Mouse (Mus musculus): ENCODE measurements around the gene Acta1. TPM values are rescaled to one million over a fixed set of nuclear protein-coding genes. Genes with fewer than 3 reads are reported as not detected.

Acta1 gene
- polyA plus RNA-seq, 1 experiment from 2014 or later = 241 TPM

- ATAC-seq (ENCODE audit: insufficient number of reproducible peaks, insufficient read depth, low FRiP score, low read depth) = no peak
- H3K4me1 ChIP-seq (ENCODE audit: control insufficient read depth in 2 of 2, insufficient read depth in 2 of 2, low read length in 2 of 2) = peaks cover 9 to 15% of the 10 kb centered on the region in 2 experiments
- WGBS = 41% methylated on average over 4 of the region's 4 CpGs
- H3K36me3 ChIP-seq (ENCODE audit: control insufficient read depth, insufficient read depth, low read length) = no peaks in the 10 kb centered on the region
- no peak overlapping the region for H3K27ac ChIP-seq (replicated peaks in 1 of 2; ENCODE audit: control insufficient read depth in 1 of 2, insufficient read depth in 1 of 2, low read depth in 2 of 2, low read length in 2 of 2)
- H3K27me3 ChIP-seq (ENCODE audit: control insufficient read depth, insufficient read depth, low read length) = no peaks in the 10 kb centered on the region
- H3K9me3 ChIP-seq (ENCODE audit: control insufficient read depth, low read length) = no peaks in the 10 kb centered on the region
- no peak overlapping the region for H3K9ac ChIP-seq (ENCODE audit: low read length)
- no peak overlapping the region for H3K4me2 ChIP-seq (ENCODE audit: low read length)
- no peak overlapping the region for H3K4me3 ChIP-seq (ENCODE audit: control insufficient read depth in 1 of 2, insufficient read depth in 1 of 2, low read depth in 1 of 2, low read length in 2 of 2)
These were observed 11.5 kb downstream of the Acta1 start for GRCm38 (mm10) chr8:123883094-123883493.

GRCm38 (mm10) chr8:123882412-123882811, 12.1 kb downstream of the Acta1 start:
- 29% methylated on average over 2 of the region's 2 CpGs for WGBS
- H3K27ac ChIP-seq (replicated peaks in 1 of 2; ENCODE audit: control insufficient read depth in 1 of 2, insufficient read depth in 1 of 2, low read depth in 2 of 2, low read length in 2 of 2) = no peak overlapping the region
- no peak overlapping the region for H3K4me3 ChIP-seq (ENCODE audit: control insufficient read depth in 1 of 2, insufficient read depth in 1 of 2, low read depth in 1 of 2, low read length in 2 of 2)
- H3K9me3 ChIP-seq (ENCODE audit: control insufficient read depth, low read length) = no peaks in the 10 kb centered on the region
- H3K4me2 ChIP-seq (ENCODE audit: low read length) = no peak overlapping the region
- H3K27me3 ChIP-seq (ENCODE audit: control insufficient read depth, insufficient read depth, low read length) = no peaks in the 10 kb centered on the region
- no peak overlapping the region for H3K9ac ChIP-seq (ENCODE audit: low read length)
- H3K4me1 ChIP-seq (ENCODE audit: control insufficient read depth in 2 of 2, insufficient read depth in 2 of 2, low read length in 2 of 2) = peaks cover 9 to 15% of the 10 kb centered on the region in 2 experiments
- H3K36me3 ChIP-seq (ENCODE audit: control insufficient read depth, insufficient read depth, low read length) = no peaks in the 10 kb centered on the region
- ATAC-seq (ENCODE audit: insufficient number of reproducible peaks, insufficient read depth, low FRiP score, low read depth) = no peak

GRCm38 (mm10) chr8:123880821-123881350, 13.7 kb downstream of the Acta1 start:
- H3K9me3 ChIP-seq (ENCODE audit: control insufficient read depth, low read length) = no peaks in the 10 kb centered on the region
- H3K27ac ChIP-seq (replicated peaks in 1 of 2; ENCODE audit: control insufficient read depth in 1 of 2, insufficient read depth in 1 of 2, low read depth in 2 of 2, low read length in 2 of 2) = no peak overlapping the region
- no peak overlapping the region for H3K4me2 ChIP-seq (ENCODE audit: low read length)
- H3K36me3 ChIP-seq (ENCODE audit: control insufficient read depth, insufficient read depth, low read length) = no peaks in the 10 kb centered on the region
- no peak overlapping the region for H3K9ac ChIP-seq (ENCODE audit: low read length)
- no peak overlapping the region for H3K4me3 ChIP-seq (ENCODE audit: control insufficient read depth in 1 of 2, insufficient read depth in 1 of 2, low read depth in 1 of 2, low read length in 2 of 2)
- no peaks in the 10 kb centered on the region for H3K27me3 ChIP-seq (ENCODE audit: control insufficient read depth, insufficient read depth, low read length)
- peaks cover 9 to 15% of the 10 kb centered on the region in 2 experiments for H3K4me1 ChIP-seq (ENCODE audit: control insufficient read depth in 2 of 2, insufficient read depth in 2 of 2, low read length in 2 of 2)
- no peak for ATAC-seq (ENCODE audit: insufficient number of reproducible peaks, insufficient read depth, low FRiP score, low read depth)
- WGBS = 29% methylated on average over 4 of the region's 4 CpGs

GRCm38 (mm10) chr8:123880271-123880670, 14.3 kb downstream of the Acta1 start:
- ATAC-seq (ENCODE audit: insufficient number of reproducible peaks, insufficient read depth, low FRiP score, low read depth) = no peak
- H3K4me1 ChIP-seq (ENCODE audit: control insufficient read depth in 2 of 2, insufficient read depth in 2 of 2, low read length in 2 of 2) = peaks cover 9 to 15% of the 10 kb centered on the region in 2 experiments
- no peak overlapping the region for H3K4me3 ChIP-seq (ENCODE audit: control insufficient read depth in 1 of 2, insufficient read depth in 1 of 2, low read depth in 1 of 2, low read length in 2 of 2)
- no peaks in the 10 kb centered on the region for H3K36me3 ChIP-seq (ENCODE audit: control insufficient read depth, insufficient read depth, low read length)
- H3K27ac ChIP-seq (replicated peaks in 1 of 2; ENCODE audit: control insufficient read depth in 1 of 2, insufficient read depth in 1 of 2, low read depth in 2 of 2, low read length in 2 of 2) = no peak overlapping the region
- H3K9me3 ChIP-seq (ENCODE audit: control insufficient read depth, low read length) = no peaks in the 10 kb centered on the region
- WGBS = 68% methylated on average over 10 of the region's 10 CpGs
- H3K27me3 ChIP-seq (ENCODE audit: control insufficient read depth, insufficient read depth, low read length) = no peaks in the 10 kb centered on the region
- no peak overlapping the region for H3K9ac ChIP-seq (ENCODE audit: low read length)
- H3K4me2 ChIP-seq (ENCODE audit: low read length) = no peak overlapping the region

- no peaks in the 10 kb centered on the region for H3K9me3 ChIP-seq (ENCODE audit: control insufficient read depth, low read length)
- WGBS = 61% methylated on average over 2 of the region's 2 CpGs
- no peak for ATAC-seq (ENCODE audit: insufficient number of reproducible peaks, insufficient read depth, low FRiP score, low read depth)
- H3K4me1 ChIP-seq (ENCODE audit: control insufficient read depth in 2 of 2, insufficient read depth in 2 of 2, low read length in 2 of 2) = peaks cover 0 to 5% of the 10 kb centered on the region in 2 experiments; a peak in 3 of 4 replicates
- no peaks in the 10 kb centered on the region for H3K36me3 ChIP-seq (ENCODE audit: control insufficient read depth, insufficient read depth, low read length)
- no peak overlapping the region for H3K27ac ChIP-seq (replicated peaks in 1 of 2; ENCODE audit: control insufficient read depth in 1 of 2, insufficient read depth in 1 of 2, low read depth in 2 of 2, low read length in 2 of 2)
- no peak overlapping the region for H3K4me3 ChIP-seq (ENCODE audit: control insufficient read depth in 1 of 2, insufficient read depth in 1 of 2, low read depth in 1 of 2, low read length in 2 of 2)
- H3K4me2 ChIP-seq (ENCODE audit: low read length) = no peak overlapping the region
- H3K27me3 ChIP-seq (ENCODE audit: control insufficient read depth, insufficient read depth, low read length) = no peaks in the 10 kb centered on the region
- H3K9ac ChIP-seq (ENCODE audit: low read length) = no peak overlapping the region
These were observed 16.7 kb downstream of the Acta1 start for GRCm38 (mm10) chr8:123877865-123878264.

GRCm38 (mm10) chr8:123874324-123874723, 20.2 kb downstream of the Acta1 start:
- no peaks in the 10 kb centered on the region for H3K9me3 ChIP-seq (ENCODE audit: control insufficient read depth, low read length)
- H3K4me1 ChIP-seq (ENCODE audit: control insufficient read depth in 2 of 2, insufficient read depth in 2 of 2, low read length in 2 of 2) = peaks cover 8 to 9% of the 10 kb centered on the region in 2 experiments
- no peaks in the 10 kb centered on the region for H3K27me3 ChIP-seq (ENCODE audit: control insufficient read depth, insufficient read depth, low read length)
- no peak overlapping the region for H3K9ac ChIP-seq (ENCODE audit: low read length)
- ATAC-seq (ENCODE audit: insufficient number of reproducible peaks, insufficient read depth, low FRiP score, low read depth) = no peak
- H3K27ac ChIP-seq (replicated peaks in 1 of 2; ENCODE audit: control insufficient read depth in 1 of 2, insufficient read depth in 1 of 2, low read depth in 2 of 2, low read length in 2 of 2) = no peak overlapping the region
- H3K36me3 ChIP-seq (ENCODE audit: control insufficient read depth, insufficient read depth, low read length) = no peaks in the 10 kb centered on the region
- 56% methylated on average over 11 of the region's 11 CpGs for WGBS
- H3K4me2 ChIP-seq (ENCODE audit: low read length) = no peak overlapping the region
- H3K4me3 ChIP-seq (ENCODE audit: control insufficient read depth in 1 of 2, insufficient read depth in 1 of 2, low read depth in 1 of 2, low read length in 2 of 2) = no peak overlapping the region

- Histone ChIP-seq H3K36me3 (ENCODE audit: control insufficient read depth, insufficient read depth, low read length) (no peaks in the 10 kb centered on the region), H3K4me3 (ENCODE audit: control insufficient read depth in 1 of 2, insufficient read depth in 1 of 2, low read depth in 1 of 2, low read length in 2 of 2) (no peak overlapping the region), H3K4me1 (ENCODE audit: control insufficient read depth in 2 of 2, insufficient read depth in 2 of 2, low read length in 2 of 2) (peaks cover 8 to 9% of the 10 kb centered on the region in 2 experiments), H3K9ac (ENCODE audit: low read length) (no peak overlapping the region), H3K4me2 (ENCODE audit: low read length) (no peak overlapping the region), H3K27ac (replicated peaks in 1 of 2; ENCODE audit: control insufficient read depth in 1 of 2, insufficient read depth in 1 of 2, low read depth in 2 of 2, low read length in 2 of 2) (no peak overlapping the region), H3K9me3 (ENCODE audit: control insufficient read depth, low read length) (no peaks in the 10 kb centered on the region), H3K27me3 (ENCODE audit: control insufficient read depth, insufficient read depth, low read length) (no peaks in the 10 kb centered on the region)
- WGBS = 33% methylated on average over 6 of the region's 6 CpGs
- no peak for ATAC-seq (ENCODE audit: insufficient number of reproducible peaks, insufficient read depth, low FRiP score, low read depth)
These were observed 21.2 kb downstream of the Acta1 start for GRCm38 (mm10) chr8:123873364-123873763.

GRCm38 (mm10) chr8:123872048-123872447, 22.5 kb downstream of the Acta1 start:
- WGBS = 24% methylated on average over 9 of the region's 9 CpGs
- no peak overlapping the region for H3K4me2 ChIP-seq (ENCODE audit: low read length)
- ATAC-seq (ENCODE audit: insufficient number of reproducible peaks, insufficient read depth, low FRiP score, low read depth) = 0 out of 2 replicates have a peak, but pooled peaks have one; percentile 9

More at GRCm38 (mm10) chr8:123872048-123872447, 22.5 kb downstream of the Acta1 start:
- Histone ChIP-seq H3K27ac (replicated peaks in 1 of 2; ENCODE audit: control insufficient read depth in 1 of 2, insufficient read depth in 1 of 2, low read depth in 2 of 2, low read length in 2 of 2) (peak overlapping the region; percentile 34 to 39; a peak in 2 of 4 replicates), H3K9me3 (ENCODE audit: control insufficient read depth, low read length) (no peaks in the 10 kb centered on the region), H3K36me3 (ENCODE audit: control insufficient read depth, insufficient read depth, low read length) (no peaks in the 10 kb centered on the region), H3K9ac (ENCODE audit: low read length) (no peak overlapping the region), H3K4me1 (ENCODE audit: control insufficient read depth in 2 of 2, insufficient read depth in 2 of 2, low read length in 2 of 2) (peaks cover 8 to 9% of the 10 kb centered on the region in 2 experiments), H3K4me3 (ENCODE audit: control insufficient read depth in 1 of 2, insufficient read depth in 1 of 2, low read depth in 1 of 2, low read length in 2 of 2) (no peak overlapping the region), H3K27me3 (ENCODE audit: control insufficient read depth, insufficient read depth, low read length) (no peaks in the 10 kb centered on the region)
